Mouse (Mus musculus): ENCODE measurements around the gene P2ry14. TPM values are rescaled to one million over a fixed set of nuclear protein-coding genes. Genes with fewer than 3 reads are reported as not detected.
"Not testable (repeated sequence)": the region's sequence is repeated elsewhere in the genome, so short reads cannot be mapped to it uniquely, and the experiment has no call there.

Gene P2ry14
- polyA plus RNA-seq, 1 experiment: 0.07 TPM

GRCm38 (mm10) chr3:59080919-59081318 is 72.5 kb downstream of the P2ry14 start:
- Histone ChIP-seq H3K4me2 (ENCODE audit: low read depth) (no peak overlapping the region), H3K4me3 (no peak overlapping the region)
- TF ChIP-seq TCF12 (IDR thresholded peaks at IDR 0.05; ENCODE audit: insufficient read depth, poor library complexity, severe bottlenecking): no peak

GRCm38 (mm10) chr3:59080293-59080916 is 73.0 kb downstream of the P2ry14 start:
- Histone ChIP-seq H3K27me3 (ENCODE audit: control insufficient read depth, insufficient read depth, insufficient read length) (peaks cover 5% of the 10 kb centered on the region), H3K4me3 (no peak overlapping the region), H3K4me2 (ENCODE audit: low read depth) (no peak overlapping the region), H3K36me3 (ENCODE audit: control insufficient read depth, insufficient read depth) (no peaks in the 10 kb centered on the region), H3ac (ENCODE audit: control insufficient read depth, insufficient read length) (no peak overlapping the region), H3K79me2 (ENCODE audit: control insufficient read depth, insufficient read depth) (no peaks in the 10 kb centered on the region)
- TF ChIP-seq POLR2A (IDR thresholded peaks at IDR 0.05; ENCODE audit: insufficient read length, low read depth) (no peak), E2F4 (IDR thresholded peaks at IDR 0.05; ENCODE audit: insufficient read depth) (no peak), USF1 (IDR thresholded peaks at IDR 0.05; ENCODE audit: low read depth) (no peak), MYOD1 (IDR thresholded peaks at IDR 0.05; ENCODE audit: control insufficient read depth in 1 of 3, insufficient read length in 2 of 3, low read depth in 2 of 3) (no peak), TCF3 (IDR thresholded peaks at IDR 0.05; ENCODE audit: insufficient read length, low read depth) (no peak), SRF (IDR thresholded peaks at IDR 0.05; ENCODE audit: control insufficient read depth, insufficient read length, low read depth) (no peak), CEBPB (IDR thresholded peaks at IDR 0.05; ENCODE audit: insufficient read depth, poor library complexity, severe bottlenecking) (no peak), REST (IDR thresholded peaks at IDR 0.05; ENCODE audit: insufficient read depth, insufficient read length) (no peak), MAX (IDR thresholded peaks at IDR 0.05; ENCODE audit: low read depth) (no peak), TCF12 (IDR thresholded peaks at IDR 0.05; ENCODE audit: insufficient read depth, poor library complexity, severe bottlenecking) (no peak), POLR2AphosphoS2 (IDR thresholded peaks at IDR 0.05; ENCODE audit: insufficient read length, low read depth) (no peak), MYOG (IDR thresholded peaks at IDR 0.05; ENCODE audit: control insufficient read depth in 1 of 3, insufficient read depth in 1 of 3, insufficient read length in 2 of 3, low read depth in 2 of 3) (no peak)

More at GRCm38 (mm10) chr3:59080919-59081318, 72.5 kb downstream of the P2ry14 start:
- Histone ChIP-seq H3K27me3 (ENCODE audit: control insufficient read depth, insufficient read depth, insufficient read length) (peaks cover 1% of the 10 kb centered on the region), H3ac (ENCODE audit: control insufficient read depth, insufficient read length) (no peak overlapping the region), H3K79me2 (ENCODE audit: control insufficient read depth, insufficient read depth) (no peaks in the 10 kb centered on the region), H3K36me3 (ENCODE audit: control insufficient read depth, insufficient read depth) (no peaks in the 10 kb centered on the region)

GRCm38 (mm10) chr3:59079327-59079726 is 74.1 kb downstream of the P2ry14 start:
- TF ChIP-seq CEBPB (IDR thresholded peaks at IDR 0.05; ENCODE audit: insufficient read depth, poor library complexity, severe bottlenecking): no peak
- TF ChIP-seq POLR2AphosphoS2 (IDR thresholded peaks at IDR 0.05; ENCODE audit: insufficient read length, low read depth): no peak
- no peak for TF ChIP-seq TCF12 (IDR thresholded peaks at IDR 0.05; ENCODE audit: insufficient read depth, poor library complexity, severe bottlenecking)
- TF ChIP-seq E2F4 (IDR thresholded peaks at IDR 0.05; ENCODE audit: insufficient read depth): no peak
- TF ChIP-seq TCF3 (IDR thresholded peaks at IDR 0.05; ENCODE audit: insufficient read length, low read depth): no peak
- no peak for TF ChIP-seq USF1 (IDR thresholded peaks at IDR 0.05; ENCODE audit: low read depth)
- TF ChIP-seq MAX (IDR thresholded peaks at IDR 0.05; ENCODE audit: low read depth): no peak
- no peak for TF ChIP-seq MYOG (IDR thresholded peaks at IDR 0.05; ENCODE audit: control insufficient read depth in 1 of 3, insufficient read depth in 1 of 3, insufficient read length in 2 of 3, low read depth in 2 of 3)
- no peak for TF ChIP-seq POLR2A (IDR thresholded peaks at IDR 0.05; ENCODE audit: insufficient read length, low read depth)
- TF ChIP-seq REST (IDR thresholded peaks at IDR 0.05; ENCODE audit: insufficient read depth, insufficient read length): no peak
- TF ChIP-seq MYOD1 (IDR thresholded peaks at IDR 0.05; ENCODE audit: control insufficient read depth in 1 of 3, insufficient read length in 2 of 3, low read depth in 2 of 3): no peak
- no peak for TF ChIP-seq SRF (IDR thresholded peaks at IDR 0.05; ENCODE audit: control insufficient read depth, insufficient read length, low read depth)
- Histone ChIP-seq H3K4me2 (ENCODE audit: low read depth) (no peak overlapping the region), H3K79me2 (ENCODE audit: control insufficient read depth, insufficient read depth) (no peaks in the 10 kb centered on the region), H3ac (ENCODE audit: control insufficient read depth, insufficient read length) (no peak overlapping the region), H3K4me3 (no peak overlapping the region), H3K36me3 (ENCODE audit: control insufficient read depth, insufficient read depth) (no peaks in the 10 kb centered on the region), H3K27me3 (ENCODE audit: control insufficient read depth, insufficient read depth, insufficient read length) (peaks cover 5% of the 10 kb centered on the region)

GRCm38 (mm10) chr3:59078585-59078984 is 74.8 kb downstream of the P2ry14 start:
- TF ChIP-seq MAX (IDR thresholded peaks at IDR 0.05; ENCODE audit: low read depth): no peak
- TF ChIP-seq POLR2AphosphoS2 (IDR thresholded peaks at IDR 0.05; ENCODE audit: insufficient read length, low read depth): no peak
- TF ChIP-seq POLR2A (IDR thresholded peaks at IDR 0.05; ENCODE audit: insufficient read length, low read depth): no peak
- TF ChIP-seq MYOD1 (IDR thresholded peaks at IDR 0.05; ENCODE audit: control insufficient read depth in 1 of 3, insufficient read length in 2 of 3, low read depth in 2 of 3): no peak
- TF ChIP-seq E2F4 (IDR thresholded peaks at IDR 0.05; ENCODE audit: insufficient read depth): no peak
- no peak for TF ChIP-seq TCF12 (IDR thresholded peaks at IDR 0.05; ENCODE audit: insufficient read depth, poor library complexity, severe bottlenecking)
- no peak for TF ChIP-seq SRF (IDR thresholded peaks at IDR 0.05; ENCODE audit: control insufficient read depth, insufficient read length, low read depth)
- no peak for TF ChIP-seq MYOG (IDR thresholded peaks at IDR 0.05; ENCODE audit: control insufficient read depth in 1 of 3, insufficient read depth in 1 of 3, insufficient read length in 2 of 3, low read depth in 2 of 3)
- no peak for TF ChIP-seq USF1 (IDR thresholded peaks at IDR 0.05; ENCODE audit: low read depth)
- TF ChIP-seq TCF3 (IDR thresholded peaks at IDR 0.05; ENCODE audit: insufficient read length, low read depth): no peak
- TF ChIP-seq REST (IDR thresholded peaks at IDR 0.05; ENCODE audit: insufficient read depth, insufficient read length): no peak
- no peak for TF ChIP-seq CEBPB (IDR thresholded peaks at IDR 0.05; ENCODE audit: insufficient read depth, poor library complexity, severe bottlenecking)
- no peaks in the 10 kb centered on the region for H3K36me3 ChIP-seq (ENCODE audit: control insufficient read depth, insufficient read depth)
- H3K4me2 ChIP-seq (ENCODE audit: low read depth): no peak overlapping the region
- no peak overlapping the region for H3K4me3 ChIP-seq
- H3K27me3 ChIP-seq (ENCODE audit: control insufficient read depth, insufficient read depth, insufficient read length): peaks cover 5% of the 10 kb centered on the region
- H3K79me2 ChIP-seq (ENCODE audit: control insufficient read depth, insufficient read depth): no peaks in the 10 kb centered on the region
- no peak overlapping the region for H3ac ChIP-seq (ENCODE audit: control insufficient read depth, insufficient read length)

GRCm38 (mm10) chr3:59077278-59077677 is 76.1 kb downstream of the P2ry14 start:
- H3K4me3 ChIP-seq: no peak overlapping the region
- H3K27me3 ChIP-seq (ENCODE audit: control insufficient read depth, insufficient read depth, insufficient read length): peaks cover 5% of the 10 kb centered on the region
- no peaks in the 10 kb centered on the region for H3K36me3 ChIP-seq (ENCODE audit: control insufficient read depth, insufficient read depth)
- H3ac ChIP-seq (ENCODE audit: control insufficient read depth, insufficient read length): no peak overlapping the region
- H3K79me2 ChIP-seq (ENCODE audit: control insufficient read depth, insufficient read depth): no peaks in the 10 kb centered on the region
- TF ChIP-seq CEBPB (IDR thresholded peaks at IDR 0.05; ENCODE audit: insufficient read depth, poor library complexity, severe bottlenecking): no peak
- TF ChIP-seq MYOD1 (IDR thresholded peaks at IDR 0.05; ENCODE audit: control insufficient read depth in 1 of 3, insufficient read length in 2 of 3, low read depth in 2 of 3): no peak
- no peak overlapping the region for H3K4me2 ChIP-seq (ENCODE audit: low read depth)

GRCm38 (mm10) chr3:59069071-59069470 is 84.3 kb downstream of the P2ry14 start:
- not testable (repeated sequence) for H3K79me2 ChIP-seq (ENCODE audit: control insufficient read depth, insufficient read depth); H3K4me2 ChIP-seq (ENCODE audit: low read depth); H3K36me3 ChIP-seq (ENCODE audit: control insufficient read depth, insufficient read depth); H3K27me3 ChIP-seq (ENCODE audit: control insufficient read depth, insufficient read depth, insufficient read length); H3K4me3 ChIP-seq; H3ac ChIP-seq (ENCODE audit: control insufficient read depth, insufficient read length)
